Mouse (Mus musculus): ENCODE results near the gene Id3. TPM values are rescaled to one million over a fixed set of nuclear protein-coding genes. Genes with fewer than 3 reads are reported as not detected.

Id3 gene
- polyA plus RNA-seq (2017; shearing (Covaris generic)) = 100 to 1,000 TPM; 162 to 182 TPM

DNA sequence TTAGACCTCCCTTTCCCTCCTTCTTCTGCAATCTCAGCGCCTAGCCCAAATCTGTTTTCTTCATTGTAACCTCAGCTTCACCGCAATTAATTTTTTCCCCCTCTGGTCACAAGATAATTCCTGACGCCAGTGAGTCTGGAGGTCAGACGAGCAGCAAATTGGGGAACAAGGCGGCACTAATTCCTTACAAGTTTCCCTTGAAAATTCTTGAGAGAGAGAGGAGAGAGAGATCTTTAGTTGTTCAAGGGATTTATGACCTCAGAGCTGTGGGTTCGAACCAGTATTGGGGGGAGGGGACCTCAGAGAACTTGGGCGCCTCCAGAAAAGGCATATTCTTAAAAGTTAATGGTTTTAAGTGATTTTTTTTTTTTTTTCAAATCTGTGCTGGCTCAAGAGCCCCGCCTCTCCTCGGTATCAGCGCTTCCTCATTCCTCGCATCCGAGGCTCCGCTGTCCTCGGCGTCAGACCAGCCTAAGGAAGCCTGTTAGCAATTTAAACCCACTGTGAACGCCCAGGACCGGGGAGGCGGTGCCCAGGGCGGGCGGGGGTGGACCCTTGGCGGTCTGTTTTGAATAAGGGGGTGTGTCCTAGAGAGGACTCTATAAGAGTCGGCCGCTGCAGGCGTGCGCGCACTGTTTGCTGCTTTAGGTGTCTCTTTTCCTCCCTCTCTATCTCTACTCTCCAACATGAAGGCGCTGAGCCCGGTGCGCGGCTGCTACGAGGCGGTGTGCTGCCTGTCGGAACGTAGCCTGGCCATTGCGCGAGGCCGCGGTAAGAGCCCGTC lies at the start of gene Id3:
Gene Id3 (plus strand): TSS at position 305 of the 784 bp plus-strand sequence.

DNA sequence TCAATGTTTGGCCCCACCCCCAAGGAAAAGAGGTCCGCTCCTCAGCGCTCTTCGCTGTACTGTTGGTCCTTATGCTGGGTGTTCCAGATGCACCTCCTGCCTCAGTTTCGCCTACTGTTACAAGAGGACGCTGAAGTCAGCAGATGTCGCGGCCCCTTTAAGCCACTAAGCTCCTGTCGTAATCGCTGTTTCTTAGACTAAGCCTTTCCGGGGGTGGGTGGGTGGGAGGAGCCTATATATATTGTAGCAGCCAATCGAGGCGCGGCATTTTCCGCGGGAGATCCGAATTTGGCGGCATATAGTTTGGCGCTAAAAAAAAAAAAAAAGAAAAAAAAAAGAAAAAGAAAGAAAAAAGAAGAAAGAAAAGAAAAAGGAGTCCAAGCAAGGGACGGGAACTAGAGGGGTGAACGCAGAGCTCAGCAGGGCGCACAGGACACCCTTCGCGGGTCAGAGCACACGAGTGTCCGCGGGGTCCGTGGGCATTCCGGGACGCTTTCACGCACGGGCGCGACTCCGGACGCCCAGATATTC lies 28.8 kb downstream of the Id3 start, which contains the start of gene E2f2:
Gene E2f2 (plus strand): TSS at position 384 of the 531 bp plus-strand sequence.

Other genes with a start within 250 kb of the Id3 start
- 10 to 100 TPM in 1 of 2 experiments, 1 to 10 TPM in 1; 8.5 to 11.3 TPM for gene Cnr2, start 248.1 kb upstream of the Id3 start, polyA plus RNA-seq (2017; shearing (Covaris generic))
- gene Fuca1, start 222.8 kb upstream of the Id3 start, polyA plus RNA-seq (2017; shearing (Covaris generic)) = 100 to 1,000 TPM in 1 of 2 experiments, 10 to 100 TPM in 1; 89.7 to 112 TPM
- gene Hmgcl, start 197.0 kb upstream of the Id3 start, polyA plus RNA-seq (2017; shearing (Covaris generic)) = 10 to 100 TPM; 74.0 to 76.3 TPM
- gene Gale, start 179.8 kb upstream of the Id3 start, polyA plus RNA-seq (2017; shearing (Covaris generic)) = 10 to 100 TPM; 15.4 to 35.5 TPM
- gene Lypla2, start 170.9 kb upstream of the Id3 start, polyA plus RNA-seq (2017; shearing (Covaris generic)) = 100 to 1,000 TPM; 289 to 317 TPM
- gene Pithd1, start 156.2 kb upstream of the Id3 start, polyA plus RNA-seq (2017; shearing (Covaris generic)) = 10 to 100 TPM; 72.6 to 84.9 TPM
- gene Eloa, start 121.7 kb upstream of the Id3 start, polyA plus RNA-seq (2017; shearing (Covaris generic)) = 10 to 100 TPM; 40.6 to 84.9 TPM
- 100 to 1,000 TPM; 331 to 438 TPM for gene Rpl11, start 90.1 kb upstream of the Id3 start, polyA plus RNA-seq (2017; shearing (Covaris generic))
- 10 to 100 TPM; 28.7 to 33.6 TPM for gene E2f2, start 28.9 kb downstream of the Id3 start, polyA plus RNA-seq (2017; shearing (Covaris generic))
- gene Asap3, start 62.9 kb downstream of the Id3 start, polyA plus RNA-seq (2017; shearing (Covaris generic)) = under 1 TPM; 0.11 to 0.19 TPM
- gene Tcea3, start 104.2 kb downstream of the Id3 start, polyA plus RNA-seq (2017; shearing (Covaris generic)) = under 1 TPM; 0.23 to 0.93 TPM
- 10 to 100 TPM in 1 of 2 experiments, 1 to 10 TPM in 1; 9.0 to 12.4 TPM for gene Zfp46, start 141.2 kb downstream of the Id3 start, polyA plus RNA-seq (2017; shearing (Covaris generic))
- gene Hnrnpr, start 167.4 kb downstream of the Id3 start, polyA plus RNA-seq (2017; shearing (Covaris generic)) = 100 to 1,000 TPM in 1 of 2 experiments, 10 to 100 TPM in 1; 96.1 to 142 TPM

Data from activated CD4-positive, CD25-positive, alpha-beta regulatory T cell (primary cell).